Mouse (Mus musculus) spleen, adult 2 months (tissue): ENCODE results near the gene Pithd1.

Experiments used
- CTCF ChIP-seq: fragments of 200-500 bp; IDR thresholded peaks from 2 replicates; pipeline ENCODE4 v1.5.1; 2011; ENCODE audit warnings: mild to moderate bottlenecking, inconsistent platforms; ENCODE audit not compliant: insufficient read depth, insufficient read length, insufficient replicate concordance; ENCODE audit errors: extremely low read depth
- POLR2A ChIP-seq: fragments of 200-500 bp; IDR thresholded peaks from 2 replicates; pipeline ENCODE4 v1.6.1; 2011; ENCODE audit warnings: low read depth, low read length, inconsistent platforms

- TF ChIP-seq CTCF, result no peak
- no peak for TF ChIP-seq POLR2A
Measured at GRCm38 (mm10) chr4:135967086-135967760, 19.8 kb downstream of the Pithd1 start.
